Mouse (Mus musculus) layer of hippocampus, adult 2 months (tissue): Measurements from ENCODE around the gene Reps2. TPM values are rescaled to one million over a fixed set of nuclear protein-coding genes. Genes with fewer than 3 reads are reported as not detected.
A peak's percentile ranks its signal among the peaks of the same experiment; 100 is the strongest.

ENCODE experiments used
- DNase-seq, 2 experiments: peaks; one replicate each; pipeline ENCODE4 v3.0.0; 2022; ENCODE audit warnings: low spot score in 2 of 2
- H3K27ac ChIP-seq: fragments of 200-600 bp; 2 replicates; pipeline ENCODE4 v1.8.1; 2022
- H3K4me3 ChIP-seq: fragments of 200-600 bp; 2 replicates; pipeline ENCODE4 v1.8.1; 2022; ENCODE audit warnings: mild to moderate bottlenecking
- CTCF ChIP-seq: fragments of 200-600 bp; conservative IDR thresholded peaks from 2 replicates; pipeline ENCODE4 v1.8.1; 2022; ENCODE audit warnings: antibody characterized with exemption, mild to moderate bottlenecking, moderate library complexity
- long read RNA-seq, 2 experiments: library from polyadenylated mRNA; stranded (forward); transcript quantifications; one replicate each; pipeline ENCODE4 v2.0.0; 2021; ENCODE audit warnings: borderline mapping rate in 2 of 2
- total RNA-seq, 2 experiments: library from RNA; stranded (reverse); gene quantifications; 2 replicates each; pipeline ENCODE4 v1.2.3; 2021

Reps2 gene
- total RNA-seq, result 100 to 1,000 TPM; 150 to 171 TPM
- long read RNA-seq, experiment 1, full-length matches to known transcripts, result 1 of 66 reads
- long read RNA-seq, experiment 1, partial matches to known transcripts, result 8 of 66 reads
- long read RNA-seq, experiment 1, other reads (novel, unspliced or antisense), result 57 of 66 reads
- long read RNA-seq, experiment 2, full-length matches to known transcripts, result 4 of 104 reads
- long read RNA-seq, experiment 2, partial matches to known transcripts, result 4 of 104 reads
- long read RNA-seq, experiment 2, other reads (novel, unspliced or antisense), result 96 of 104 reads

DNA sequence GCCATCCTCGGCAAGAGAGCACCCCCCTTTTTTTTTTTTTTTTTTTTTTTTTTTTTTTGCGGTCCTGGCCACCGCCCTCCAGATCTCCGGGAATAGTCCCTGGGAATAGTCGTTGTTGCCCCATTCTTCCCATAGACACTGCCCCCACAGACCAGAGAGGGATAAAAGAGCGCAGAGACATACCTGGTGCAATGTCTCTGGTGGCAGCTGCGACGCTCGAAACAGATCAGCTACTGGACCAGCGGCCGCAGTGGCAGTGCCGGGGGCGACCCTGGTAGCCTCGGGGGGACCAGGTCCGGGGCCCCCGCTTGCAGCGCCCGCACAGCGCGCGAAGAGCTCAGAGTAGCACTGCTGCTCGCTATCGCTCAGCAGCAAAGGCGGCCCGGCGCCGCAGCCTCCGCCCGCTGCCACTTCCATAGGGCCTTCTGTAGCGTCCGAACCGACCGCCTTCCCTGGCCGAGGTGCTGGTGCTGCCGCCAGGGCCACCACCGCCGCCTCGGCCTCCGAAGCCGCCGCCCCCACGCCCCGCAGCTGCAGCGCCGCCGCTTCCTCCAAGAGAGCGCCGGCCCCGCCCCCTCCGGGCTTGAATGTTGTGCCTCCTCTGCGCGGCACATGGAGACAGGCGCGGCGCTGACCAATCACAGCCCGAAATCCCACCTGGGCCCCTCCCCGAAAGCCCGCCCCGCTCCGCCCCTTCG, at the start of gene Reps2:
Reps2 (minus strand) TSS at position 559 of the 698 bp plus-strand sequence.
- DNase-seq, result peak; percentile 63 to 67
- H3K27ac ChIP-seq, result peak within 1 kb of the TSS; percentile 87
- H3K4me3 ChIP-seq, result peak within 1 kb of the TSS; percentile 76
- TF ChIP-seq CTCF, result no peak

- no peak for TF ChIP-seq CTCF
- DNase-seq, result no peak
- H3K4me3 ChIP-seq, result no peak overlapping the region
These were observed 47.8 kb upstream of the Reps2 start for GRCm38 (mm10) chrX:162691272-162691671.

DNA sequence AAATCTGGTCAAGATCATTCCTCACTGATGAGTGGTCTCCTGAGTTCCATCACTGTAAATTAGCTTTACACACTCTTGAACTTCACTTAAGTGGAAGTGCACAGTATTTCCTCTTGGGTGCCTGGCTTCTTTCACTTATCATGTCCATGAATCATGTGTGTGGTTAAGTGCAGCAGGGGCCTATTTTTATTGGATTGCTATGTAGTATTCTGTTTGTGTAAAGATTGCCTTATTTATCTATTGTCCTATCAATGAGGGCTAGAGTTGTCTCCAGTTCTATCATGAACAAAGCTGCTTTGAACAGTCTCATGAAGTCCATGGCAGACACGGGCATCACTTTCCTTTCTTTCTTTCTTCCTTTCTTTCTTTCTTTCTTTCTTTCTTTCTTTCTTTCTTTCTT, 41.9 kb upstream of the Reps2 start:
- H3K4me3 ChIP-seq, result no peak overlapping the region
- no peak for DNase-seq
- no peak for TF ChIP-seq CTCF
- H3K27ac ChIP-seq, result no peak overlapping the region

More at GRCm38 (mm10) chrX:162691272-162691671, 47.8 kb upstream of the Reps2 start:
- H3K27ac ChIP-seq, result no peak overlapping the region

- no peak for DNase-seq
- no peak for TF ChIP-seq CTCF
- H3K27ac ChIP-seq, result no peak overlapping the region
- no peak overlapping the region for H3K4me3 ChIP-seq
These were observed 36.1 kb upstream of the Reps2 start for GRCm38 (mm10) chrX:162679506-162679905.

- no peak for DNase-seq
- no peak for TF ChIP-seq CTCF
- Histone ChIP-seq H3K4me3 (no peak overlapping the region), H3K27ac (no peak overlapping the region)
These were observed 35.4 kb upstream of the Reps2 start for GRCm38 (mm10) chrX:162678820-162679219.

- no peak for TF ChIP-seq CTCF
- no peak overlapping the region for H3K27ac ChIP-seq
- DNase-seq, result no peak
- no peak overlapping the region for H3K4me3 ChIP-seq
These were observed 22.7 kb upstream of the Reps2 start for GRCm38 (mm10) chrX:162666166-162666565.

DNA sequence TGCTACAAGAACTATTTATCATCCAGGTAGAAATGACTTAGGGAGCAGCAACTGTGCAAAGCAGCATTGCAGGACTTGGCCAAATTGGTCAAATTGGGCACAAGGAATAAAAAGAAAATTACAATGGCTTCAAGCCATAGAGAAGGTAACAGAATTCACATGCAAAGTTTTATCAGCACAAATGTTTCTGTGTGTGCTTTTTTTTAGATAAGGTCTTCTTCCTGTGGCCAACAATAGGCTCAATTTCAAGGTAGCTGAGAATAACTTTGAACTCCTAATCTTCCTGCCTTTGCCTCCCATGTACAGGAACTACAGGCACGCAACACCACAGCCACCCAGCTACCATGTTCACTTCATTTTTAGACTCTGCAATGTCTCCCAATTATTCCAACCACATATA, 16.7 kb upstream of the Reps2 start:
- DNase-seq, result no peak
- H3K27ac ChIP-seq, result no peak overlapping the region
- TF ChIP-seq CTCF, result no peak
- H3K4me3 ChIP-seq, result no peak overlapping the region

- H3K27ac ChIP-seq, result no peak overlapping the region
- DNase-seq, result no peak
- H3K4me3 ChIP-seq, result no peak overlapping the region
- TF ChIP-seq CTCF, result no peak
These were observed 10.1 kb upstream of the Reps2 start for GRCm38 (mm10) chrX:162653518-162653917.

DNA sequence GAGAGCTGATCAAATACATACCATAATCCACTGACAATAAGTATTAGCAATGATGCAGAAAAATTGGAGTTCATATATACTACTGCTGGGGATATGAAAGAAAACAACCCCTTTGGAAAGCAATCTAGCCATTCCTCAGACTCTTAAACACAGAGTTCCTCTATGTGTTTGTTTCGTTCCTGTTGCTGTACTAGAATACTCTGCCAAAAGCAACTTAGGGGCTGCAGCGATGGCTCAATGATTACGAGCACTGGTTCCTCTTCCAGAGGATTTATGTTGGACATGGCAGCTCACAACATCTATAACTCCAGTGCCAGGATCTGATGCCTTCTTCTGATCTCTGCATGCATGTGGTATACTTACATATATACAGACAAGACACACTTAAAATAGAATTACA, 9.0 kb upstream of the Reps2 start:
- no peak for TF ChIP-seq CTCF
- Histone ChIP-seq H3K4me3 (no peak overlapping the region), H3K27ac (no peak overlapping the region)
- DNase-seq, result no peak

DNA sequence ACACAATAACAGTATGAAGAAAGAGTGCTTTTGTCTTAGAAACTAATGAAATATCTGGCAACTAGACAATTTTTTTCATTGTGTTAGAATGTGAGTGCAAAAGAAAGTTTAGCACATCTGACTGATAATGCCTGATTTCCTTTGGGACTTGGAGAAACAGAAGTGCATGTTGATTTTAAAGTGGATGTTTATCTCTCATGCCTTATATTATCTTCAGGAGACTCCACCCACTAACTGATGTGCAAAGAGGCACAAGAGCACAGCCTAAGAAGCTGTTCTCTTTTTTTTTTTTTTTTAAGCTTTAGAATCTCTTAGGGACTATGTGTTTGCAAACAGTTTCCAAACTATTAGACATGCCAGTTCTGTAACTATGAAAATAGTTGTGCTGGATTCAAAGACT, 7.7 kb upstream of the Reps2 start:
- H3K27ac ChIP-seq, result no peak overlapping the region
- no peak overlapping the region for H3K4me3 ChIP-seq
- no peak for TF ChIP-seq CTCF
- no peak for DNase-seq

DNA sequence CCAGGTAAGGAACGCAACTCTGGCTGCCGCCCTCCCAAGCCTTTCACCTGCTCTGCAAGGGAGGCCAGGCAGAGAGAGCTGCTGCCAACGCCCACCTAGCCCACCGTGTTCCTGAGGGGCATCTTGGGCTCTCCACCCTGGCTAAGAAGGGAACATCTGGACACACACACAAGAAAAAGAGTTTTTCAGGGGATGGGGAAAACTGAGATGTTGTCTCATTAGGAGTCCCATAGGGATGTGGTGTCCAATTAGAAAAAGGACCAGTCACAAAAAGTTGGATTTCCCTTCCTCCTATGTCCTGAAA, 292 bp upstream of the Reps2 start:
- DNase-seq, result no peak
- Histone ChIP-seq H3K4me3 (peak overlapping the region; percentile 76), H3K27ac (no peak overlapping the region)
- TF ChIP-seq CTCF, result no peak

- no peak for DNase-seq
- no peak for TF ChIP-seq CTCF
- H3K4me3 ChIP-seq, result peak overlapping the region; percentile 76
- peak overlapping the region; percentile 87 for H3K27ac ChIP-seq
These were observed 903 bp downstream of the Reps2 start for GRCm38 (mm10) chrX:162642402-162643090.

DNA sequence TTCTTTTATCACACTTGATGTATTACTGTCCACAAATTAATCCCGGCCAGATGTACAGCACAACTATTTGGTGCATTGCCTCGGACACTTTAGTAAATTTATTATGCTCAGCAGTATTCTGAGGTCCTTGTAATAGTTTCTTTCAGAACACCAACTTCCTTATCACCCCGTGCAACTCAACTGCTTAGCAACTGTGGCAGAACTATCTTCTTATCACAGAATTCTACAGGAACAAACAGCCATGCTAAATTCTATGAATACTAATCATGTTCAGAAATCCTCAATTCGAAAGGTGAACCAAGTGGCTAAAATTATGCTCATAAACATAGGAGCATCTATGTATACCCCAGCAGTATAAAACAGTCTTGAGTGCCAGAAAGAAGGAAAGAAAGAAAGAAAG, 1.7 kb downstream of the Reps2 start:
- no peak for DNase-seq
- peak overlapping the region; percentile 76 for H3K4me3 ChIP-seq
- H3K27ac ChIP-seq, result peak overlapping the region; percentile 87; the same call in 1 of the 2 replicates
- TF ChIP-seq CTCF, result no peak
